Mouse (Mus musculus) heart, adult 8-10 months (tissue): ENCODE data around the gene Nlrx1. TPM values are rescaled to one million over a fixed set of nuclear protein-coding genes. Genes with fewer than 3 reads are reported as not detected.

Experiments
- DNase-seq: peaks from one replicate; pipeline ENCODE4 v3.0.0; 2022; ENCODE audit warnings: low spot score
- total RNA-seq, 4 experiments: library from RNA; stranded (reverse); gene quantifications; 2 replicates each; pipeline ENCODE4 v1.2.4; 2022

Nlrx1 gene
- total RNA-seq, 4 experiments from 2014 or later, result 20.3 to 25.8 (median 24.9) TPM

DNA sequence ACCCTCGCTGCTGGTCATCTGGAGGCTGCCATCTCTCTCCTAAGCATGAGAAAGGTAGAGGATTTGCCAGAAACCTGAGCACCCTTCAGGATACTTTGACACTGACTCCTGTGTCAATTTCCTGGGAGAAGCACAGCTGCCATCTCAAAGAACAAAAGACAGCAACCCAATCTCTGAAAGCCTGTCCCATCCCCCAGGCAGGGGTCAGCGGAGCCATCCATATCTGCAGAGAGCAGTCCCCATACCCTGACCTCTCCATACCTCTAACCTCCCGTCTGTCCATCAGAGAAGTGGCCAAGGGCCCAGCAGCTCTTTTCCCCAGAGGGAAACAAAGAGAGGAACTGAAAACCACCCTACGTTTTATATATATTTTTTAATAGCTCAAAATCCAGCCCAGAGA, 31.8 kb downstream of the Nlrx1 start:
- DNase-seq, result no peak

DNA sequence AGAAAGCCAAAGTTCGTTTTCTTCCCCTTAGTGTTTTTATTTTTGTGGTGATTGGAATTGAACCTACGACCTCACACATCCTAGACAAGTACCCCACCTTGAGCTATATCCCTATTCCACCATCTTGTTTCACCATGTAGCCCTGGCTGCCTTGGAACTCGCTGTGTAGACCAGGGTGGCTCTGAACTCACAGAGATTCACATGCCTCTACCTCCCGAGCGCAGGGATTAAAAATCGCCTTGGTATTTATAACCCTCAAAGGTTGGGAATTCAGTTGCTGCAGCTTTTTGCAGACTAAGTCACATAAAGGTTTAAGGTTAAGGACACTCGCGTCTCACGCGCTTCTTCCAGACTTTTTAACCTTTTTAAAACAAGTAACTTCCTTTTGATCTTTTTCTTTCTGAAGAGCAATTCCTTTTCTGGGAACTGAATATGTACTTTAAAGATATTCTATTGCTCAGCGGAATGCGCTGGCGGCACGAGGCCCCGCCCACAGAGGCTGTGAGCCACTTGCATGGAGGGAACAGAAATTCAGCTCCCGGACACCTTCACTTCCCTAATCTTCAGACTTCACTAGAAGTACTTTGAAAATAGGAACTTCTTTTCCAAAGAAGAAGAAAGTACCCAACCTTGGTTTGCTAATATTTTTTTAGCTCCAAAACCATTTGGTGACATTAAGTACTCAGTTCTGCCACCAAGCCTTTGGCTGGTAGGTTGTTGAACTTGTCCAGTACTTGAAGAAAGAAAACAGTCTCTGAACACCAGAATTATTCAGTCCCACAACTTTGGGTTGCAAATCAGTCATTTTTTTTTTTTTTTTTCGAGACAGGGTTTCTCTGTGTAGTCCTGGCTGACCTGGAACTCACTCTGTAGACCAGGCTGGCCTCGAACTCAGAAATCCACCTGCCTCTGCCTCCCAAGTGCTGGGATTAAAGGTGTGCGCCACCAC, 33.6 kb downstream of the Nlrx1 start:
- DNase-seq, result peak; percentile 63

DNA sequence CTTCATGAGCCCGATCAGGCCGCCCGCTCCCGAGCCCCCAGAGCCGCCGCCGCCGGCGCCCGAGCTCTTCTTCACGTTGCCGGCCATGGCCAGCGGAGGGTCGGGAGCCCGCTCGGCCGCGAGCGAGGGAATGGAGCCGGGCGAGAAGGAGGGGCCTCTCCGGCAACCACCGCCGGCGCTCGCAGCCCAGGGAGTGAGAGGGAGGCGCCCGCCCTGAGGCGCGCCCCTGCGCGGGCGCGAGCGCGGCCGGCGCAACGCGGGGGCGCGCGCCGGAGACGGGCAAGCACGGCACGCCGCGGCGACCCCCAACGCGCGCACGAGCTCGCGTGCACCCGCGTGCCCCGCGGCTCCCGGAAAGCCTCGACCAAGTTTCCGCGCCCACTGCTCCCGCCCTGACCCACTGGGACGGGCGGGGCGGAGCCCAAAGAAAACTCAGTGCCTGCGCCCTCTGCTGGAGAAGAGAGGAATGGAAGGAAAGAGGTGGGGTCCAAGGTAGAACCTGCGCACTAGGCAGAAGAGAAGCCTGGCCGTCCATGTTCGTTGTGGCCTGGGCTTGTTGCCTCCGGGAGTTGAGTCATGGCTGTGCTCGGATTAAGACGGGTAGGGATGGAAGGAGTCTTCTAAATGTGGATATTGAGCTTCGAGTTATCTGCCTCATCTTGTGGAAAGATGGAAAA, 34.5 kb downstream of the Nlrx1 start, which contains the start of gene Cbl:
Gene Cbl, minus strand, starts transcription at position 248 of the 677 bp plus-strand sequence.
- peak; percentile 99 for DNase-seq

DNA sequence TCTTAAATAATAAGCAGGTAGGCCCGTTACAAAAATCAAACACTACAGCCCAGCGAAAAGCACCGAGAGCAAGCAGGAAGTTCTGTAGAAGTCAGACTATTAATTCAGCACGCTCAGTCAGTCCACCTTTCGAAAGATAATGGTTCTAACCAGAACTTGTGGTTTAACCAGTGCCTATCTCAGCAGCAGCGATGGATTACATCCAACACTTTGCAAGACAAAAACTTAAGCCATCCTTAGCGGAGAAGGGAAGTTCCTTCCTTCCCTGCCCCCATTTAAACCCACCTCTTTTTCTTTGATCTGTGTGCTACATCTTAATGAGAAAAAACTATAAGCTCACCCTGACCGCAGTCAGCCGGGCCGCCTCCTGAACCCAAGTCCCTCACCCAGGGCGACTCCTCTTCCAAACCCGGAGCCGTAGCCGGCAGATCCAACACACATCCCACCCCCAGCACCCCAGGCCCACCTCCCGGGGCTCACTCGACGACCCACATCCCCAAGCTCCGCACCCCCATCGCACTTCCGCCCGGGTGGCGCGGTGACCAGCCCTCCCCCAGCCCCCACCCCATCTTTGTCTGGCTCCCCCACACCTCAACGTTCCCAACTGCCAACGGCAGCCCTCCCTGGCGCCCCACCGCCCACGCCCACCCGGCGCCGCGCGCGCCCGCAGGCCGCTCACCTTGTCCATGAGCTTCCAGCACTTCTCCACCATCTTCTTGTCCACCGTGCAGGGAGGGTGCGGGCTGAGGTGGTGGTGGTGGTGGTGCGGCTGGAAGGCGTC, 35.2 kb downstream of the Nlrx1 start:
- peak; percentile 27 for DNase-seq

DNA sequence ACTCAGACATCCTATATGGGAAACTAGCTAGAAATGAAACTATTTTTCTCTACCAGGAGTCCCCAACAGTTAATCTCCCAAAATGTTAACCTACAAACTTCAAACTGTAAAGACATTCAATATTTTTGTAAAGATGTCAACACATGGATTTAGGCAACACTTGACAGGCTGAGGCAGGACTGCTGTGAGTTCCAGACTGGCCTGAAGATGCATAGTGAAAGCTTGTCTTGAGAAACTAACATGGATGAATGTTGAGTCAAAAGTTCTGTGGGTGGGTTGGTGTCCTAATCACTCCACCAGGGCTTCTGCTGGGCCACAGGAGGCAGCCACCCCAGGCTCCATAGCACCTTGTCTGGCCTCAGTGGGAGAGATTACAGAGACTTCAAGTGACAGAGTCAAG, 36.8 kb downstream of the Nlrx1 start:
- no peak for DNase-seq

DNA sequence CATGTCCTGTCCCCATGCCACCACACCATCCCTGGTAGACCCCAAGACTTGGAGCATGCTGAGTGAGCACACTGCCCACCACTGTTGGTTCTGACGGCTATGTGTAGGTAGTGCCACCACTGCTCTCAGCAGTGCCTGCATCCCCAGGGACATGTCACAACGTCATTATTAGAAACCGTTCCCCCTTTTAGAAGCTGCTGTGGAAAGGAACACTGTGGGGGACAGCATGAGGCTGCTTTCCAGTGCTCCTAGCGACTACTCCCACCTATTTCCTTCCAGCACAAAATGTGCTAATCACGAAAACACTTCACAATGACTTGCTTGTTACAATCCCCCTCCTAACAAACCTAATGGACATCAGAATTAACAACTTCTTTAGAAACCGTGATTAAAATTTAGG, 42.4 kb downstream of the Nlrx1 start:
- DNase-seq, result no peak

DNA sequence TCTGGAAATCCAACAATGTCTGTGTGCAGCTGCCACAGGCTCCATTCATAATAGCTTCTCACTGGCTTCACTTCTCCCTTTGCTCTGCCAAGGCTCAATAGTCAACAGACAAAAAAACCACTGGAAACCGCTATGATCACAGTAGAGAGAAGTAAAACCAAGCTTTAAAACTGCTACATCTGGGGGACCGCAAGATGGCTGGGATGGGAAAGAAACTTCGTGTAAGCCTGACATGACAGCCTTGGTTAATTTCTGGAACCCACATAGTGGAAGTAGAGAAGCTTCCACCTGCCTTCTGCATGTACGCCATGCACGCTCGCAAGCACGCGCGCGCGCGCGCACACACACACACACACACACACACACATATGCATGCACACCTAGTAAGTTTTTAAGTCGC, 54.9 kb downstream of the Nlrx1 start:
- no peak for DNase-seq

DNA sequence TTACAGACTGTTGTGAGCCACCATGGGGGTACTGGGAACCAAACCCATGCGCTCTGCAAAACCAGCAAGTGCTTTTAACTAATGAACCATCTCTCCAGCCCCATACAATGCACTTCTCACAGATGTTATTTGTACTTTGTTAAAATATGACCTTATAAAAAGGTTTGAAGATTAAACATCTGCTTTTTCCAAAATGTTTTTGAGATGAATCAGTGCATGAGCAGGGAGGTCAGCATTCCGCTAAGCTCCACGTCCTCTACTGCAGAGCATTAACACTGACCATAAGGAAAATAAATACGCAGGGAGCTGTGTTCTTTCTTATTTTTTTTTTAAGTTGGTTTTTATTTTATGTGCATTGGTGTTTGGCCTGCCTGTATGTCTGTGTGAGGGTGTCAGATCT, 56.0 kb downstream of the Nlrx1 start:
- DNase-seq, result no peak

DNA sequence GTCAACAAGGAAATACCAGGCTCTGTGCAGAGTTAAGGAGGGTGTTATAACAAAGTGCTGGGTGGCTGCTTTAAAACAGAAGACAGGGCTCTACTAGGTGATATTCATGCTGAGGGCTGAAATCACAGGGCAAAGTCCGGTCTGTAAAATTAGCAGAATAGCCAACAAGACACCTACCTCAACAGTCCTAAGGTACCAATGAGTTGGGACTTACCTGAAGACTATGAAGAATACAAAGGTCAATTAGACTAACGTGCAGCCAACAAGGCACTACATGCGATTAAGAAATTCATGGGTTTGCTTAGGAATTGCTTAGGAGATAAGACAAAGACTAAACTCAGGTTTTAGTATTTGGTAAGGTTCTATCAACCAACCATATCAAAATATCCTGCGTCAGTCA, 59.0 kb downstream of the Nlrx1 start:
- DNase-seq, result no peak

DNA sequence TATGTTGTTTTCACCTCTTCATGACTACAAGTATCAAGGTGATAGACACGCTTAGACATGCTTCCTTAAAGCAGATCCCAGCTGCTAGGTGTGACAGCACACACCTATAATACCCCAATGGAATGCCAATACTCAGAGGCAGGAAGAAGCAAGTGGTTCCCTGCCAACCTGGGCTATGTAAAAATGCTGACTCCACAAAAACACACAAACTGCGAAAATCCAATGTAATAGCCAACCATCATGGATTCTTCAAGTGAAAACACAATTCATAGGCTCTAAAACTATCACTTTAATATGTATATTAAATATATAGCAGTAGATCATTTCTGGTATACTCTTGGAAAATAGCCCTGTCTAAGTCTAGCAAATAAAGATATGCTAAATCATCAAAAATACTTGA, 60.6 kb downstream of the Nlrx1 start:
- DNase-seq, result no peak

Other genes with a start within 250 kb of the Nlrx1 start
- 10 to 100 TPM in 2 of 4 experiments, 1 to 10 TPM in 2; 8.9 to 12.4 (median 11.0) TPM for gene Thy1, start 225.2 kb downstream of the Nlrx1 start, total RNA-seq
- gene Usp2, start 201.6 kb downstream of the Nlrx1 start, total RNA-seq, result 100 to 1,000 TPM; 160 to 205 (median 195) TPM
- gene Mfrp, start 166.9 kb downstream of the Nlrx1 start, total RNA-seq, result not detected
- gene C1qtnf5, start 161.4 kb downstream of the Nlrx1 start, total RNA-seq, result 10 to 100 TPM in 1 of 4 experiments, 1 to 10 TPM in 3; 7.6 to 12.9 (median 8.9) TPM
- under 1 TPM; 0.11 to 0.47 (median 0.30) TPM for gene Gm49380, start 155.1 kb downstream of the Nlrx1 start, total RNA-seq
- gene Rnf26, start 155.1 kb downstream of the Nlrx1 start, total RNA-seq, result 1 to 10 TPM; 5.2 to 7.0 (median 6.4) TPM
- gene Mcam, start 134.1 kb downstream of the Nlrx1 start, total RNA-seq, result 10 to 100 TPM; 20.5 to 35.2 (median 28.1) TPM
- gene Cbl, start 34.5 kb downstream of the Nlrx1 start, total RNA-seq, result 10 to 100 TPM; 14.8 to 18.9 (median 17.4) TPM
- gene Ccdc153, start 27.9 kb downstream of the Nlrx1 start, total RNA-seq, result not detected
- gene Pdzd3, start 17.1 kb downstream of the Nlrx1 start, total RNA-seq, result 1 to 10 TPM; 3.6 to 7.1 (median 6.0) TPM
- gene Abcg4, start 20.0 kb upstream of the Nlrx1 start, total RNA-seq, result 1 to 10 TPM in 1 of 4 experiments, under 1 TPM in 3; 0.30 to 1.5 (median 0.52) TPM
- 1 to 10 TPM; 4.5 to 7.2 (median 6.3) TPM for gene Hinfp, start 37.1 kb upstream of the Nlrx1 start, total RNA-seq
- gene C2cd2l, start 51.7 kb upstream of the Nlrx1 start, total RNA-seq, result 10 to 100 TPM; 12.7 to 19.2 (median 14.1) TPM
- 10 to 100 TPM; 19.4 to 23.5 (median 20.5) TPM for gene Dpagt1, start 57.4 kb upstream of the Nlrx1 start, total RNA-seq
- gene H2afx, start 66.1 kb upstream of the Nlrx1 start, total RNA-seq, result 10 to 100 TPM; 10.5 to 12.3 (median 11.4) TPM
- gene Hmbs, start 75.6 kb upstream of the Nlrx1 start, total RNA-seq, result 10 to 100 TPM; 42.1 to 48.8 (median 45.4) TPM
- 10 to 100 TPM; 15.3 to 20.2 (median 16.5) TPM for gene Vps11, start 93.1 kb upstream of the Nlrx1 start, total RNA-seq
- gene Hyou1, start 110.9 kb upstream of the Nlrx1 start, total RNA-seq, result 10 to 100 TPM; 50.4 to 82.6 (median 67.0) TPM
- gene Slc37a4, start 128.3 kb upstream of the Nlrx1 start, total RNA-seq, result 10 to 100 TPM; 22.5 to 24.5 (median 22.9) TPM
- gene Rps25, start 138.5 kb upstream of the Nlrx1 start, total RNA-seq, result 100 to 1,000 TPM; 784 to 974 (median 849) TPM
- 10 to 100 TPM; 38.3 to 42.9 (median 41.2) TPM for gene Trappc4, start 139.0 kb upstream of the Nlrx1 start, total RNA-seq
- 1 to 10 TPM; 4.9 to 8.0 (median 5.5) TPM for gene Ccdc84, start 150.0 kb upstream of the Nlrx1 start, total RNA-seq
- gene Foxr1, start 172.5 kb upstream of the Nlrx1 start, total RNA-seq, result not detected
- under 1 TPM in 2 of 4 experiments, not detected in 2; 0.26 to 0.28 TPM for gene Upk2, start 186.4 kb upstream of the Nlrx1 start, total RNA-seq
- gene Bcl9l, start 214.2 kb upstream of the Nlrx1 start, total RNA-seq, result 10 to 100 TPM; 51.6 to 56.9 (median 53.9) TPM